Mouse (Mus musculus) urinary bladder, postnatal 10 days (tissue): ENCODE measurements around the gene Lrrc57.

Source experiments
- DNase-seq: peaks from one replicate; pipeline ENCODE4 v3.0.0; 2022; ENCODE audit warnings: low spot score

The Lrrc57 gene

GRCm38 (mm10) chr2:120608830-120609723, at the start of gene Lrrc57, which contains the start of gene Haus2:
TSS of gene Lrrc57 (minus strand) at chr2:120609520.
TSS of gene Haus2 (plus strand) at chr2:120609383.
- DNase-seq = peak; percentile 75

DNA sequence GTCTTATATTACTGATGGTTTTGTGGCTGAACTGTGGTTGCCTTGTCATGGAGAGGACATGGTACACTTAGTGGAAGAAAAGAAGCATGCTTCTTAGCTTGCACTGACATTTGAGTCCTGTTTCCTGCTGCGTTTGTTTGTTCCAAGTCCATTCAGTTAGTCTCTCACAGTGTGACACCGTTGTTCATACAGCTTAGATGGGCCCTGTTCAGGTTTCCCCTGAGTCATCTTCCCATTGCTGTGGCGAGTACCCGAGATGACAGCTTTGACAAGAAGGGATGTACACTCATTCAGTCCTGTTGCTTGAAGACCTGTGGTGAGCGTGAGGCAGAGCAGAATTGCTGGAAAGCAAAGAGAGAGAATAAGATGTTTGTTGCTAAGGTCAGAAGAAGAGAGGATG, 49.2 kb upstream of the Lrrc57 start:
- DNase-seq = no peak

DNA sequence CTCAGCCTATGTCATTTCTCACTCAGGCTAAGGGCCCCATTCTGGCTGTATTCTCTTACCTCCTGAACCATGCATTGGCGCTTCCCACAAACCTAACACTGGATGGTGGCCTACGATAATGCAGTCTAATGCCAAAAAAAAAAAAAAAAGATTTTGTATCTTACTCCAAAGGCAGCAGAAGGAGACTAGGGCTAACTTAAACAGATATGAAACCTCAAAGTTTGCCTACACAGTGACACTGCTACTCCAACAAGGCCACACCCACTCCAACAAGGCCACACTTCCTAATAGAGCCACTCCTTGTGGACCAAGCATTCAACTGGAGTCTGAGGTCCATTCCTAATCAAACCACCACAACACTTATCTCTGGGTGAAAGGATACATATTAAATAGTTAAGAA, 47.4 kb upstream of the Lrrc57 start:
- DNase-seq = no peak

DNA sequence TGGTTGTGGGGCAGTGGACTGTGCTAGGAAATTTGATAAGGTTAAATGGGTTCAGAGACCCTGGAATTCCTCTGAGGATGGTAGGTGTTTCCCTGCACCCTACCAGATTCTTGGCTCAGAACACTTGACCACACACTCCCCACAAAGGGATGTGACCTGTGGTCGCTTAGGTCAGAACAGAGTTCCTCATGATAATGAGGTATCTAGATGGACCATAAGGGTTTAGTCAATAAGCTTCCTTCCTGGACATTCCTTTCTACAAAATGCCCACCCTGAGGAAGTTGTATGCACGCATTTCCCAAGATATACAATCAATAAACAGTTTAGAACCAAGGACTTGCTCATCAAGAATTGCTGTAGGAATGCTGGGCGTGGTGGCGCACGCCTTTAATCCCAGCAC, 46.6 kb upstream of the Lrrc57 start:
- DNase-seq = no peak

DNA sequence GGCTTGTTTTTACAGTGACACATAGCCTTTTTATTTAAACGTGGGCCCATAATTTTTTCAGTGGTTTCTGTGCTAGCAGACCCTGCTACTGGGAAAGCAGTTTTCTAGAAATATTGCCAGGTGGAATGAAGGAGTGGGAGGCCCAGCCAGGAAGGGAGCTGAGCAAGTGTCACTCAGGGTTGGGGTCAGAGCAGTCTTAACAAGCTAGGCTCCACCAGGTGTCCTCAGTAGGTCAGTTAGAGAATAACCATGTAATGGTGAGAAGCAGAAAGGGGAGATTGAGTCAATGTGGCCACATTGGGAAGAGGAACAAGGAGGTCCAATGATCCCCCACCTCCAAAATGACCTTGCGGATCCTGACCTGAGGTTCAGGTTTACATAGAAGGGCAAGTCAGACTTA, 45.4 kb upstream of the Lrrc57 start:
- no peak for DNase-seq

- no peak for DNase-seq
Observed at GRCm38 (mm10) chr2:120652925-120653284, 43.6 kb upstream of the Lrrc57 start.

GRCm38 (mm10) chr2:120652256-120652924, 43.1 kb upstream of the Lrrc57 start:
- DNase-seq = no peak

DNA sequence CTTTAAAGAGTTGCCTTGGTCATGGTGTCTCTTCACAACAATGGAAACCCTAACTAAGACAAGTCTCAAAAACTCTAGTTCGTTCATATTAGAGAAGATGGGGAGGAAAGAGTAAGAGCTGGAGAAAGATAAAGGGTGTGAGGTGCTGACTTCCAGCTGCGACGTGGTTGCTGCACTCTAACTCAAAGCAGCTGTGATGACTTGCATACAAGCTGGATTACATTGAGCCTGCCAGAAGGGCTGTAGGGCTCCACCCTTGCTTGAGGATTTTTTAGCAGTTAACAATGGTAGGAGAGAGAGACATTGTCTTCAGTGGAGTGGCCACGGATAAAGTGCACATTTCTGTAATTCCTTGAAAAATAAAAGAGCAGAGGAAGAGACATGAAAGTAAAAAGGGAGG, 37.5 kb upstream of the Lrrc57 start:
- DNase-seq = no peak

- no peak for DNase-seq
Observed at GRCm38 (mm10) chr2:120643836-120644235, 34.5 kb upstream of the Lrrc57 start.

DNA sequence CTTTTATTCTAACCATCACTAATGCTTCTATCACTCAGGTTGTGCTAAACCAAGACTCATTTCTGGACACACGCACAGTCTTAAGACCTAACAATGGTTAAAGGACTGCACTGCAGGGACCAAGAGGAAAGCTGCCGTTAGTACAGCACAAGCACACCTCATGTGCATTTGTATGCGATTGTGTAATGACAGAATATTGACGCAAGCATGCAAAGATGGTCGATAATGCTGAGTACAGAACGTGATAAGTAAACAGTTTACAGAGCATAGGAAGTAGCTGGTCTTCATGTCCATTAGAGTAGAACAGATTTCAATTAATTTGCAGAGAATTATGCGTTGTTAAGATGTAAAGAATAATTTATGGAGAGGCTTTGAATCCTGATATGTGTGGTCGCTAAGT, 31.5 kb upstream of the Lrrc57 start:
- DNase-seq = no peak

- DNase-seq = no peak
Observed at GRCm38 (mm10) chr2:120631957-120632356, 22.6 kb upstream of the Lrrc57 start.

- DNase-seq = no peak
Observed at GRCm38 (mm10) chr2:120631521-120631920, 22.2 kb upstream of the Lrrc57 start.

- no peak for DNase-seq
Observed at GRCm38 (mm10) chr2:120630655-120631054, 21.3 kb upstream of the Lrrc57 start.

DNA sequence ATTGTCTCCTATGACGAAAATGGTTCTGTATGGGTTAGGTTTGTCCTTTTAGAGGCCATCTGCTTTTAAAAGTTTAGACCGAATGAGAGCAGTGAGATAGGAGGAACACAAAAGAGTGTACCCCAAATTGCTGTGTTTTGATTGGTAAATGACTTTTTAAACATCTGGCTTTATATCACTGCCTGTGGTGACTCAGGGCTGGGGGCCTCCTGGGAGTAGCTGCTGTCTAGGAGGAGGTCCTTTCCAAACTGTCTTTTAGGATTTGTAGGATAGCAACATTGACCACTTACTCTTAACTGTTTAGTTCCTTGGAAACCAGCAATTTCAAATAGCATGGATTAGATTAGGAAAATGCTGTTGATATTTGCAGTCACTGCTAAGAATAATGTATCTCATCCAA, 20.9 kb upstream of the Lrrc57 start:
- no peak for DNase-seq

- peak; percentile 74 for DNase-seq
Observed at GRCm38 (mm10) chr2:120628886-120629735, 19.8 kb upstream of the Lrrc57 start, which contains the start of gene Stard9. TSS of gene Stard9 (plus strand) at chr2:120629121.

- DNase-seq = no peak
Observed at GRCm38 (mm10) chr2:120628076-120628865, 19.0 kb upstream of the Lrrc57 start.

DNA sequence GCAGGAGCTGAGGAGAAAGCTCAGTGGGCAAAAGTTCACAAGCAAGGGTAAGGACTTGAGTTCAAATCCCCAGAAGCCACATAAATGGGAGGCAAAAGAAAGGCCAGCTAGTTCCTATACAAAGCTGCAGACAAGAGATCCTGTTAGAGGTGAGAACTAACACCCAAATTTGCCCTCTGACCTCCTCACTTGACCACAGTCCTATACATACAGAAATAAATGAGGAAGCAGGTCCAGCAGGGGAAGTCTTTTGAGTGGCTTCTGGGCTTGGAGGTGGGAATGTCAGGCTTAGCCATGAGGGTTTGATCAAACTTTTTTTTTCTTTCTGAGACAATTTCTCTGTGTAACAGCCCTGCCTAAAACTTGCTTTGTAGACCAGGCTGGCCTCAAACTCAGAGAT, 13.6 kb upstream of the Lrrc57 start:
- DNase-seq = no peak

DNA sequence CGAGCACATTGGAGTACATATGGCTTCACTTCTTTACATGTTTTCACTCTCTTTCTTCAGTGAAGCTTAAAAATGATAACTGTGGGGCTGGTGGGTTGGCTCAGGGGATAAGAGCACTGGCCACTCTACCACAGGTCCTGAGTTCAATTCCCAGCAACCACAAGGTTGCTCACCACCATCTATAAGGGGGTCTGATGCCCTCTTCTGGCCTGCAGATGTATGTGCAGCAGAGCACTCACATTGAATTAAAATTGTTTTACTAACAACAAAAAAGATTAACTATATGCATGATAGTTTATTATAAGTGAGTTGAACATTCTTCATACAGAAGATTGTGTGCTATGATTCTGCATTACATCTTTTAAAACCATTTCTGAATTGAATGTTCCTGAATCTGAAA, 10.2 kb upstream of the Lrrc57 start:
- DNase-seq = no peak

- no peak for DNase-seq
Observed at GRCm38 (mm10) chr2:120616279-120617163, 7.2 kb upstream of the Lrrc57 start.

- no peak for DNase-seq
Observed at GRCm38 (mm10) chr2:120606021-120606690, 3.2 kb downstream of the Lrrc57 start.
